Mouse (Mus musculus) heart, embryonic 12.5 days (tissue): ENCODE measurements around the gene Tcf7l1. TPM values are rescaled to one million over a fixed set of nuclear protein-coding genes. Genes with fewer than 3 reads are reported as not detected.
A peak's percentile ranks its signal among the peaks of the same experiment; 100 is the strongest.

Experiments used
- ATAC-seq: fragments of 200-750 bp; cut with Nextera tagmentation; 2 replicates; pipeline ENCODE4 v1.8.0; 2017; ENCODE audit warnings: moderate TSS enrichment, moderate library complexity; ENCODE audit not compliant: insufficient number of reproducible peaks, low FRiP score
- H3K27ac ChIP-seq: fragments of 300-500 bp; sonication (generic); 2 replicates; pipeline ENCODE4 v1.5.1; 2016; ENCODE audit warnings: mild to moderate bottlenecking, moderate library complexity; ENCODE audit not compliant: poor library complexity, severe bottlenecking
- H3K27me3 ChIP-seq: fragments of 300-500 bp; sonication (generic); replicated peaks from 2 replicates; pipeline ENCODE4 v1.6.1; 2016; ENCODE audit warnings: mild to moderate bottlenecking, moderate library complexity
- H3K36me3 ChIP-seq: fragments of 300-500 bp; sonication (generic); 2 replicates; pipeline ENCODE4 v1.6.1; 2016; ENCODE audit warnings: mild to moderate bottlenecking, moderate library complexity
- H3K4me1 ChIP-seq: fragments of 300-500 bp; sonication (generic); replicated peaks from 2 replicates; pipeline ENCODE4 v1.6.1; 2016; ENCODE audit warnings: mild to moderate bottlenecking
- H3K4me2 ChIP-seq: fragments of 300-500 bp; sonication (generic); 2 replicates; pipeline ENCODE4 v1.6.1; 2016; ENCODE audit warnings: mild to moderate bottlenecking, moderate library complexity
- H3K4me3 ChIP-seq: fragments of 300-500 bp; sonication (generic); 2 replicates; pipeline ENCODE4 v1.5.1; 2016; ENCODE audit warnings: mild to moderate bottlenecking
- H3K9ac ChIP-seq: fragments of 300-500 bp; sonication (generic); 2 replicates; pipeline ENCODE4 v1.6.1; 2016; ENCODE audit warnings: mild to moderate bottlenecking, moderate library complexity
- H3K9me3 ChIP-seq: fragments of 300-500 bp; sonication (generic); replicated peaks from 2 replicates; pipeline ENCODE4 v1.6.1; 2016; ENCODE audit warnings: mild to moderate bottlenecking, moderate library complexity
- WGBS: fragments of 180-500 bp; shearing (Covaris S2); methylation state at CpG from one replicate; pipeline ENCODE4 v1.1.7; 2016; 5-methylcytosine and 5-hydroxymethylcytosine counted together
- polyA plus RNA-seq: library from polyadenylated mRNA; unstranded; fragments of >200 nt; fragmentation: Nextera tagmentation; extraction: Ambion mirVana; gene quantifications from 2 replicates; pipeline ENCODE4 v1.2.1, GENCODE M21; 2016

Tcf7l1 gene
- polyA plus RNA-seq, 1 experiment from 2014 or later = 18.5 TPM

DNA sequence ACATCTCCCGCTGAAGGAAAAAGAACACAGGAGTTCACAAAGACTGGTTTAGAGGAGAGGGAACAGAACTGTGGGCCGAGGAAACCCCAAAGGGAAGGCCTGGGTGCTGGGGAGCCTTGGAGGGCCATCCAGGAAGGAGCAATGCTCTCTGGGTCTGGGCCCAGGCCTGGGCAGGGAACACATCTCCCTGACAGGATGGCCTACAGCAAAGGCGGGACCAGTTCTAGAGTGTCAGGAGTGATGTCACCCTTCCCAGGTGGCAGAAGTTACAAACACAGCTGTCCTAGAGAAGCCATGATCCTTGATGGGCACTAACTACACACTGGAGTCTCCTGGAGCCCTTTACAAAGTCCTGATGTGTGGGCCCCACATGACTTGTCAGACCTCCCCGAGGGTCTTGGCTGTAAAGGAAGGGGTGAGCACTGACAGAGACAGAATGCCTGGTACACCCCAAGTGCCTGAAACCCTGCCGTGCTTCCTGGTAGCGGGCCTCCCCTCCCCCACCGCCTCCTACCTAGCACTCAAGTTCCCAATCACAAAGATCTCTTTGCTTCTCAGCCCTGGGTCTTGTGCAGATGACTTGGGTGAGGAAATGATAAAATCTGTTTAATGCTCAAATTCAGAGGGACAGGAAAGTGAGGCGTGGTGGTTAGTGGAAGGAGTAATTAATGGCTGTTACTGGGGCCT, 64.4 kb downstream of the Tcf7l1 start:
- Histone ChIP-seq H3K36me3 (no peaks in the 10 kb centered on the region), H3K27ac (no peak overlapping the region), H3K27me3 (no peaks in the 10 kb centered on the region), H3K9me3 (no peaks in the 10 kb centered on the region), H3K9ac (no peak overlapping the region), H3K4me3 (no peak overlapping the region), H3K4me2 (no peak overlapping the region), H3K4me1 (peaks cover 33% of the 10 kb centered on the region)
- ATAC-seq = peak; percentile 28
- WGBS = 53% methylated on average over 8 of the region's 8 CpGs

DNA sequence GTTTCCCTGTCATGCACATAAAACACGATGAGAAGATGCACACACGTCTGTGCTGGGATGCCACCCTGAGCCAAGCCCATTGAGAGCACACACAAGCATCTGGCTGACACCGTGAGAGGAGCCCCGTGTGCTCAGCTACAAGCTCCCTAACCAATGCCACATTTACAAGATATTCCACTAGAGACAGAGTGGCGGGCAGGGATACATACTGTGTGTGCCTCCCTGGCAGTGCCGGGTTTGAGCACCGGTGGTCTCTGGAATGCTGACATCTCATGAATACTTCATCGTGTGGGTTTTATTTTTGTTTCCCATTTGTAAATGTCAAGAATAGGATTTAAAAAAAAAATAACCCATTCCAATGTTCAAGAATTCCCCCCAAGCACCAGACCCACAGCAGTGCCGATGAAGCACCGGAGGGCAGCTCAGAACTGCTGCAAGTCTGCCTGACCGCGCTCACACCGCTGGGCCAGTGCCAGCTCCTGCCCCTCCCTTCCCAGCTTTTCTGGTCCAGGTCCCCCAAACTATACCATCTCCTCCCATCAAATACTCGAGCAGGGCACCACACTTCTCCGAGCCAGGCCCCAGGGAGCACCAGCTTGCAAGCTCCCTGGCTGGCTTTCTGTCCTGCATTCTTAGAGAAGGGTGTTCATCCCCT, 65.2 kb downstream of the Tcf7l1 start:
- Histone ChIP-seq H3K4me3 (no peak overlapping the region), H3K36me3 (no peaks in the 10 kb centered on the region), H3K9me3 (no peaks in the 10 kb centered on the region), H3K27me3 (no peaks in the 10 kb centered on the region), H3K4me1 (peaks cover 29% of the 10 kb centered on the region), H3K9ac (no peak overlapping the region), H3K4me2 (no peak overlapping the region), H3K27ac (no peak overlapping the region)
- WGBS = 82% methylated on average over 15 of the region's 15 CpGs
- ATAC-seq = no peak

DNA sequence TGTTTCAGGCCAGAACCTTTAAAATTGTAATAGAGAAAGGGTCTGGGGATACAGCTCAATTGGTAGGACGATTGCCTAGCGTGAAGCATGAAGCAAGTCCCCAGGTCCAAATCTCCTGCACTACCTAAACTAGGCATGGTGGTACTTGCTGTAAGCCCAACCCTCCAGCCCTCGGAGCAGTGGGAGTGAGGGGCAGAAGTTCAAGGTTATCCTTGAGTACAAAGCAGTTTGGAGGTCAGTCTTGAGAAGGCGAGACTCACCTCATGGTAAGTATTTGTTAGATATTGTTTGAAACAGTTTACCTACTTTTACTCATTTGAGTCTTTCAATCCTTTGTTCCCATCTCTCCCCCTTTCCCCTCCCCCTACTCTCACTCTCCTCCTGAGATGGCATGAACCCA, 65.9 kb downstream of the Tcf7l1 start:
- peaks cover 26% of the 10 kb centered on the region for H3K4me1 ChIP-seq
- no peaks in the 10 kb centered on the region for H3K9me3 ChIP-seq
- WGBS = 82% methylated on average over 4 of the region's 4 CpGs
- no peak overlapping the region for H3K4me3 ChIP-seq
- H3K27me3 ChIP-seq = no peaks in the 10 kb centered on the region
- no peak overlapping the region for H3K4me2 ChIP-seq
- H3K27ac ChIP-seq = no peak overlapping the region
- ATAC-seq = no peak
- H3K36me3 ChIP-seq = no peaks in the 10 kb centered on the region
- no peak overlapping the region for H3K9ac ChIP-seq

DNA sequence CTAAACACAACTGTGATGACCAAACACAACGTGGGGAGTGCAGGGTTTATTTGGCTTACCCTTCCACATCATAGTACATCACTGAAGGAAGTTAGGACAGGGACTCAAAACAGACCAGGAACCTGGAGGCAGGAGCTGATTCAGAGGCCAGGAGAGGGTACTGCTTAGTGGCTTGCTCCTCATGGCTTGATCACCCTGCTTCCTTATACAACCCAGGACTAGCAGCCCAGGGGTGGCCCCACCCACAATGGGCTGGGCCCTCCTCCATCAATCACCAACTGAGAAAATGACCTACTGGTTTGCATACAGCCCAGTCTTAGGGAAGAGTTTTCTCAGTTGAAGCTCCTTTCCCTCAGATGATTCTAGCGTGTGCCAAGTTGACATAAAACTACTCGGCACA, 68.2 kb downstream of the Tcf7l1 start:
- Histone ChIP-seq H3K4me2 (no peak overlapping the region), H3K36me3 (no peaks in the 10 kb centered on the region; the same call in 1 of the 2 replicates), H3K4me1 (peaks cover 27% of the 10 kb centered on the region), H3K9ac (no peak overlapping the region), H3K9me3 (no peaks in the 10 kb centered on the region), H3K27ac (no peak overlapping the region), H3K4me3 (no peak overlapping the region), H3K27me3 (no peaks in the 10 kb centered on the region)
- WGBS = 82% methylated on average over 3 of the region's 3 CpGs
- ATAC-seq = no peak

DNA sequence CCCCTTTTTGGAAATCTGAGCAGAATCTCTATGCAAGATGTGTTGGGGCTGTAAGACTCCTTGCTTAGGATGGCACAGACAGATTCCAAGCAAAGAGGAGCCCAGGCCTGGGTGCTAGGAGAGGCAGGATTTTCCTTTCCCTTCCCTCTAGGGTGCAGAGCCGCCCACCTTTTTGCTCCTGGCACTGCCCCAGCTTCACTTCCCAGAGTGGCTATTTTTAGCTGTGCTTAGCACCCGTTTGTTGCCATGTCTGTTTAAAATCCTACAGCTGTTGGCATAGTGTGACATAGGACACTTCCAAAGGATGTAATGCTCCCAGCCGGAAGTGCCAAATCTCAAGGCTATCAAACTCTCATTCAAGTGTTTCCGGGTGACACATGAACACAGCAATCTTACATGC, 74.3 kb downstream of the Tcf7l1 start:
- 0 out of 2 replicates have a peak overlapping the region, but pooled peaks have one; percentile 13 for H3K4me2 ChIP-seq

DNA sequence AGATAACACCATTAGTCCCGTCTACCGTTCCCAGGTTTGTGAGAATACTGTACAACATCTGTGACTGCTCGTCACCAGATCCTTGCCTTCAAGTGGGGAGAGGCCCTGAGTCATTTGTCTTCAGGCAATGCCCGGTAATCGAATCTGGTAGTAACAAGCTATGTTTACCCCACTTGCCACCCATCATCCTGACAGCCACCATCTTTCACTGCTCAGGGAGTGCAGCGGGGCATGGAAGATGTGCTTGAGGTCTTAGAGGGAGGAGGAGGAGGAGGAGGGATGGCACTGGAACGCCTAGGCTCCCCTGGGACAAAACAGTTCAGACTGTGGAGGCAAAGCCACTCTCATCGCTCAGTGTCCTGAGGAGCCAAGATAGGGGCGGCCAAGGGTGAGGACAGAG, 74.8 kb downstream of the Tcf7l1 start:
- 49% methylated on average over 9 of the region's 9 CpGs for WGBS
- H3K9ac ChIP-seq = no peak overlapping the region

More for the DNA sequence above, 74.3 kb downstream of the Tcf7l1 start:
- H3K9ac ChIP-seq = no peak overlapping the region
- WGBS = 10% methylated on average over 4 of the region's 4 CpGs
- no peaks in the 10 kb centered on the region; the same call in 1 of the 2 replicates for H3K36me3 ChIP-seq
- peak overlapping the region; percentile 59; the same call in 1 of the 2 replicates for H3K27ac ChIP-seq
- no peaks in the 10 kb centered on the region for H3K9me3 ChIP-seq
- H3K27me3 ChIP-seq = no peaks in the 10 kb centered on the region
- peaks cover 35% of the 10 kb centered on the region for H3K4me1 ChIP-seq
- H3K4me3 ChIP-seq = no peak overlapping the region
- ATAC-seq = peak; percentile 75

DNA sequence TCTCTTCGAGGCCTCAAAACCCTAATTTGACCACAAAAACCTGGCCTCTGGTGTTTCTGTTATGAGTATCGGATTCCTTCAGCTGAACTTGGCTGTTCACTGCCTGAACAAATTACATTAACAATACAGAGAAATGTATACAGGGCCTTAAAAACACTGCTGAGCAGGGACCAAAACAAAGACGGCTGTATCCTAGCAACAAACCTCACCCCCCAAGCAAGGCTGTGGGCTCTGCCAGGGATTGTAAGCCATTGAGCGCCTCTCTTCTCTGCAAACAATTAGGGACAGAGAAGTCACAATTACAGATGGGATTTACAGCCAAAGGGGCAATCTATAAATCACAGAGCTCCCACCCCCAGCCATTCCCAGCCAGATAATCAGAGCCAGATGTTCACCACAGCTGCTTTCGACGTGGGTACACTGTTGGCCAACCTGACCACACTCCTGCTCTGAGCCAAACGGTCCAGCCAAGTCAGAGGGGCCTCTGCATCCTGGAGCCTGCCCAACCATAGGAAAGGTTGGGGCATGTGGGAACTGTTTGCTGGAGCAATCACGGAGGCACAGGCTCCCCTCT, 77.5 kb downstream of the Tcf7l1 start:
- ATAC-seq = no peak
- peaks cover 44% of the 10 kb centered on the region for H3K4me1 ChIP-seq
- no peak overlapping the region for H3K27ac ChIP-seq
- no peak overlapping the region for H3K9ac ChIP-seq
- no peaks in the 10 kb centered on the region for H3K27me3 ChIP-seq
- no peaks in the 10 kb centered on the region for H3K9me3 ChIP-seq
- H3K36me3 ChIP-seq = no peaks in the 10 kb centered on the region
- H3K4me3 ChIP-seq = no peak overlapping the region
- 54% methylated on average over 8 of the region's 8 CpGs for WGBS
- H3K4me2 ChIP-seq = no peak overlapping the region

More for the DNA sequence above, 74.8 kb downstream of the Tcf7l1 start:
- no peaks in the 10 kb centered on the region for H3K9me3 ChIP-seq
- peaks cover 35% of the 10 kb centered on the region for H3K4me1 ChIP-seq
- H3K27me3 ChIP-seq = no peaks in the 10 kb centered on the region
- H3K4me3 ChIP-seq = no peak overlapping the region
- no peaks in the 10 kb centered on the region; the same call in 1 of the 2 replicates for H3K36me3 ChIP-seq
- peak; percentile 16; the same call in 1 of the 2 replicates for ATAC-seq
- H3K27ac ChIP-seq = peak overlapping the region; percentile 46; the same call in 1 of the 2 replicates
- 0 out of 2 replicates have a peak overlapping the region, but pooled peaks have one; percentile 13 for H3K4me2 ChIP-seq

DNA sequence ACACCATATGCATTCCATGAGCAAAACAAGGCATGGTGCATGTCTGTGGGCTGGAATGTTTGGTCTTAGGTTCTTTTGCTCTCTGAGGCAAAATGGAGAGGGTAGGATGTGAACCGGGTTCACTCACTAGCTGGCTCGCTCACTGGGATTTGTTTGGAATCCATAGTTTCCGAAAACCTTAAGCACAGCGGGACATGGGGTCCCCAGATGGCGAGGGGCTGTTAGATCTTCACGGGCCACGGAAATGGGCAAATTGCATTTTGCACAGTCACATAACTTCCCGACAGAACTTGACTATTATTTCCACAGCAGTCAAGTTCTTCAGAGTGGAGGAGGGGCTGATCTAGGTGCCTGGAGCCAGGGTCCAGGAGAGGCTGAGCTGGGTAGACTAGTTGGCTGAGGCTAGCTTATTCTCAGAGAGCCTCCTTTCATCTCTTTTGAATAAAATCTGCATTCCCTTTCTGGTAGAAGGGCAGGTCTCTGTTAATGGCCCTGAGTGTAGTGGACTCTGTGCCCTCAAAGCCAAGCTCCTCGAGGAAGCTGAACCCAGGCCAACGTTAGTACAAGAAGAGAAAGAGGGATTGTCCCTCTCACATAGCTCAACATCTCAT, 78.1 kb downstream of the Tcf7l1 start:
- no peak for ATAC-seq
- no peak overlapping the region for H3K9ac ChIP-seq
- no peaks in the 10 kb centered on the region for H3K36me3 ChIP-seq
- no peaks in the 10 kb centered on the region for H3K9me3 ChIP-seq
- H3K4me1 ChIP-seq = peaks cover 50% of the 10 kb centered on the region
- no peaks in the 10 kb centered on the region for H3K27me3 ChIP-seq
- no peak overlapping the region for H3K4me3 ChIP-seq
- 74% methylated on average over 10 of the region's 10 CpGs for WGBS
- H3K4me2 ChIP-seq = no peak overlapping the region
- H3K27ac ChIP-seq = no peak overlapping the region

DNA sequence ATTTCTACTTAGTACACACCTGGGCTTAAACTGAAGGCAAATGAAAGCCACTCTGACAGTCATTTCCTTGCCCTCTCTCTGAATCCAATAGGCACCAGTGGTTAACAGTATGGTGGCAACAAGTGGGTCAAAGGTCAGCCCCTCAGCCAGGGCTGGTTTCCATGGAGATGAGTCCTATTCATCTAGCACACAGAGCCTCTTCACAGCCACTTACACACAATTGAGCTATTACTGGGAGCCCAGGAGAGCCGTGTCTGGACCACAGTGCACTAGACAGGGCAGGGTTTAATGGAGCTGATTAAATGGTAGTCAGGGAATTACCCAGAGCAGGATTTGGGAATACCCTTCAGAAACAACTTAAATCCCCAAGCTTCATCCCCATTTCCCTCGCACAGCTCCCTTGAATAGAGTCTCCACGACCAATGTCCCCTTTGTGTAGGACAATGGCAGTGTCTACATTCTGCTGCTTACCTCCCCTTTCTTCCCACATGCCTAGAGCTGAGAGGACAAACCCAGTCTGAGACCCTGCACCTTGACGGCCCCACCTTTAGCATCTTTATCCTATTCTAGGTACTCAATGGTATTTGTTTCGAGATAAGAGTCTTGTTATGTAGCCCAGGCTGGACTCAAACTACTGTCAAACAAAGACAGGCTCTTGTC, 89.5 kb downstream of the Tcf7l1 start:
- Histone ChIP-seq H3K9me3 (no peaks in the 10 kb centered on the region; the same call in 1 of the 2 replicates), H3K36me3 (no peaks in the 10 kb centered on the region), H3K27me3 (no peaks in the 10 kb centered on the region), H3K4me3 (no peak overlapping the region), H3K4me1 (peaks cover 42% of the 10 kb centered on the region), H3K9ac (no peak overlapping the region), H3K27ac (no peak overlapping the region), H3K4me2 (no peak overlapping the region)
- ATAC-seq = no peak
- WGBS = 58% methylated on average over 5 of the region's 5 CpGs

DNA sequence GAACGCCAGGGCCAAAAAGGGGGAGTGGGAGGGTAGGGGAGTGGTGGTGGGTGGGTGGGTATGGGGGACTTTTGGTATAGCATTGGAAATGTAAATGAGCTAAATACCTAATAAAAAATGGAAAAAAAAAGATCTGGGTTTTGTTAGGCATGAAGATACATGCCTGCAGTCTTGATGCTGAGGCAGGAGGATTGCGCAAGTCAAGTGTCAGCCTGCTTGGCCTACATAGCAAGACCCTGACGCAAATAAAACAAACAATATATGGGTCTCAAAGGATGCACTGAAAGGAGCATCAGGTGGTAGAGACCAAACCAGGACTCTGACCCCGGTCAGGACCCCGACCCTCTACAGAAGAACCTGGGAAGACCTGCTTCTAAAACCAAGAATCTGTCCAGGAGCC, 90.5 kb downstream of the Tcf7l1 start:
- Histone ChIP-seq H3K4me1 (peaks cover 50% of the 10 kb centered on the region), H3K9ac (no peak overlapping the region), H3K36me3 (no peaks in the 10 kb centered on the region), H3K9me3 (no peaks in the 10 kb centered on the region; the same call in 1 of the 2 replicates), H3K4me2 (no peak overlapping the region), H3K27me3 (no peaks in the 10 kb centered on the region), H3K4me3 (no peak overlapping the region), H3K27ac (no peak overlapping the region)
- ATAC-seq = no peak
- 86% methylated on average over 5 of the region's 5 CpGs for WGBS
